Mouse (Mus musculus): ENCODE data around the gene Odaph. TPM values are rescaled to one million over a fixed set of nuclear protein-coding genes. Genes with fewer than 3 reads are reported as not detected.
A peak's percentile ranks its signal among the peaks of the same experiment; 100 is the strongest.

Gene Odaph
- total RNA-seq, 1 experiment from 2014 or later: 0.67 TPM

DNA sequence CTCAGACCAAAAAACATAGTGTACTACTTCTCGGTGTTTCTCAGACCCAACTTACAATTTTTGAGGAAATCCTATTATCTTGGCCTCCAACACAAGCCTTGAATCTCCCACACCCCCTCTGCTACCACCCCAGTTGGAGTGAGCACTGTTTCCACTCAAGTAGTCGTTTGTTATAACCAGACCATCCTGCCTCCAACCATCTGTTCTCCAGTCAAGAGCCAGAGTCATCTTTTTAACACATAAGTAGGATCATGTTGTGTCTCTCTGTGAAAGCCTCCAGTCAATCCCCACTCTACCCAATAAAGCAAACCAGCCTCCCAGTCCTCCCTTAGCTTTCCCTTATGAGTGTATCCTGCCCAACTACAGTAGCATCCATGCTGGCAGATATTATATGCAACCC is 3.8 kb upstream of the Odaph start:
- ATAC-seq (replicated peaks; ENCODE audit: insufficient number of reproducible peaks, low FRiP score, low TSS enrichment, poor library complexity, severe bottlenecking): no peak

GRCm38 (mm10) chr5:91985721-91986120 is 1.6 kb upstream of the Odaph start:
- peak; percentile 56; the same call in 1 of the 2 replicates for ATAC-seq (replicated peaks; ENCODE audit: insufficient number of reproducible peaks, low FRiP score, low TSS enrichment, poor library complexity, severe bottlenecking)

DNA sequence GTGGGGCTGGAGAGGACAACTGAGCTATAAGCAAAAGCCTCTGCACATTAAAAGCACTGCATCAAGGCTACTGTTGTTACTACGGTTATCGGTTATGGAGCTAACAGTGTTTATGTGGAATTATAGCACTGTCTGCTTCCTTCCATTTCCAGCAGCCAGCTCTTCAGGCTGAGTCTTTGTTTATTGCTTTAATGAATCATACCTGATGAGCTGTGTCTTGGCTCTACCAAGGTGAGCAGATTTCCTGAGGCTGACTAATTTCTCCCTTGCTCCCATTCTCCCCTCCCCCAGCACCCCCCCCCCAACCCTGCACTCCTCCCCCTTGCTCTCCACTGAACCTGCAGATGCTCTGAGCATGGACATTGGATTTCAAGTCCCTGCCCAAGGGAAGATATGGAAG is 524 bp downstream of the Odaph start:
- ATAC-seq (replicated peaks; ENCODE audit: insufficient number of reproducible peaks, low FRiP score, low TSS enrichment, poor library complexity, severe bottlenecking): no peak

DNA sequence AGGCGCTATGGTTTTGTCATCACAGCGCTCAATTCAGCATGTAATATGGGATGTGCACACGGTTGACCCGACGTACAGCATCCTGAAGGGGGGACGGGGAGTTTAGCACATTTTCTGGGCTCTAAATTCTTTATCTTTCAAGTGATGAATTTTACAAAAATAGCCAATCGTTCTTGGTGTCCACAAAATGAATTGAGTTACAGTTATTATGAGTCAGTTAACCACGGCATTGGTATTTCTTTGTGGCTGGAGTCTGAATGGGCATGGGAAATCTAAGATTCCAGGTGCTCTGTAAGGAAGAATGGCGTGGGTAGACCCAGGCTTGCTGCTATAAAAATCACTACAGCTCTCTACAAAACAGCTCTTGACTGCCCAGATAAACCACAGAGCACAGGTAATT is 2.0 kb downstream of the Odaph start:
- no peak for ATAC-seq (replicated peaks; ENCODE audit: insufficient number of reproducible peaks, low FRiP score, low TSS enrichment, poor library complexity, severe bottlenecking)

GRCm38 (mm10) chr5:91991191-91991937 is 4.1 kb downstream of the Odaph start:
- ATAC-seq (replicated peaks; ENCODE audit: insufficient number of reproducible peaks, low FRiP score, low TSS enrichment, poor library complexity, severe bottlenecking): no peak

- no peak for ATAC-seq (replicated peaks; ENCODE audit: insufficient number of reproducible peaks, low FRiP score, low TSS enrichment, poor library complexity, severe bottlenecking)
Measured at GRCm38 (mm10) chr5:91993061-91993460, 5.8 kb downstream of the Odaph start.

DNA sequence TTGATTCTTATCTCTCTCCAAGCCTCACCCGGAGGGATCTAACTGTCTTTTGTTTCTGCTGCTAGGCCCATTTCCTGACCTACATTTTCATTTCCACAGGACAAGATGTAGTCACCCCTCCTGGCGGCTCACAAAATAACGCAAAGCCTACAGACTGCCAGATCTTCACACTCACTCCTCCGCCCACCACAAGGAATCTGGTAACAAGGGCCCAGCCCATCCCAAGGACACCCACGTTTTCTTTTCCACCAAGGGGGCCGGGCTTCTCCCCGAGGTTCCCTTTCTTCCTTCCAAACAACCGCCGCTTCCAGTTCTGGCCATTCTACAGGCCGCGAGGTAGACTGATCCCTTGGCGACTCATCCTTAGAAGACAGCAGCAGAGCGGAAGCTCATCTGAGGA is 7.3 kb downstream of the Odaph start:
- no peak for ATAC-seq (replicated peaks; ENCODE audit: insufficient number of reproducible peaks, low FRiP score, low TSS enrichment, poor library complexity, severe bottlenecking)

GRCm38 (mm10) chr5:92000770-92001169 is 13.5 kb downstream of the Odaph start:
- ATAC-seq (replicated peaks; ENCODE audit: insufficient number of reproducible peaks, low FRiP score, low TSS enrichment, poor library complexity, severe bottlenecking): peak; percentile 95

GRCm38 (mm10) chr5:92003011-92003410 is 15.7 kb downstream of the Odaph start:
- peak; percentile 28; the same call in 1 of the 2 replicates for ATAC-seq (replicated peaks; ENCODE audit: insufficient number of reproducible peaks, low FRiP score, low TSS enrichment, poor library complexity, severe bottlenecking)

- no peak for ATAC-seq (replicated peaks; ENCODE audit: insufficient number of reproducible peaks, low FRiP score, low TSS enrichment, poor library complexity, severe bottlenecking)
Measured at GRCm38 (mm10) chr5:92009827-92010226, 22.6 kb downstream of the Odaph start.

DNA sequence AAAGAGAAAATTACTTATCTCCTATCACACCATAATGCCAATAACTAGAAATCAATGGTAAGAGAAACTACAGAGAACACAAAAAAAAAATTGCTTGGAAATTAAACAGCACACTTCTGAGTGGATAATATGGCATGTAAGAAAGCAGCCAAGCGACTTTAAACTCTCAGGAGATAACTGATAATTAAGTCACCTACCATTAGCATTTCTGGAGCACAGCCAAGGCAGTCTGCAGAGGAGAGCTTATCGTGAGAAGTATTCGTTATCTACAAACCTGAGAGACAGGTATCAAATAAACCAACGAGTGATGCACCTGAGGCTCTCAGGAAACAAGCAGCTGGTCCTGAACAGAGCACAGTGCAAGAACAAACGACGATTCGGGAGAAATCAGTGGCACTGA is 24.5 kb downstream of the Odaph start:
- no peak for ATAC-seq (replicated peaks; ENCODE audit: insufficient number of reproducible peaks, low FRiP score, low TSS enrichment, poor library complexity, severe bottlenecking)

DNA sequence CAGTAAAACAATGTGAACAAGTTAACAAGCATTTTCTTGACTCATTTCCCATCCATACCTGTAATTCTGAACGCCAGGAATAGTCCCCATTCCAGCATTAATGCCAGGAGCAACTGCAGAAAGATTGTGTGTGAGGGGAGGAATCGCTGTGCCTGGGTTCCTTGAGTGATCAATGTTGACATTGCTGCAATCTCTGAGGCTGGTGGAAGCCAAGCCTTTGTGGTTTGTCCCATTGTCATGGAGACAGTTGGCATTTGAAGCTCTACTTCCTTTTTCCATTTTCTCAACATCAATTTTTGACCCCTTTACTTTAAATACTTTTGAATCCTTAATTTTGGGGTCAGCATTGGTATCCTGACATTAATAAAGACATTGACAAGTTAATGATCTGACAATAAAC is 32.7 kb downstream of the Odaph start:
- no peak for ATAC-seq (replicated peaks; ENCODE audit: insufficient number of reproducible peaks, low FRiP score, low TSS enrichment, poor library complexity, severe bottlenecking)

DNA sequence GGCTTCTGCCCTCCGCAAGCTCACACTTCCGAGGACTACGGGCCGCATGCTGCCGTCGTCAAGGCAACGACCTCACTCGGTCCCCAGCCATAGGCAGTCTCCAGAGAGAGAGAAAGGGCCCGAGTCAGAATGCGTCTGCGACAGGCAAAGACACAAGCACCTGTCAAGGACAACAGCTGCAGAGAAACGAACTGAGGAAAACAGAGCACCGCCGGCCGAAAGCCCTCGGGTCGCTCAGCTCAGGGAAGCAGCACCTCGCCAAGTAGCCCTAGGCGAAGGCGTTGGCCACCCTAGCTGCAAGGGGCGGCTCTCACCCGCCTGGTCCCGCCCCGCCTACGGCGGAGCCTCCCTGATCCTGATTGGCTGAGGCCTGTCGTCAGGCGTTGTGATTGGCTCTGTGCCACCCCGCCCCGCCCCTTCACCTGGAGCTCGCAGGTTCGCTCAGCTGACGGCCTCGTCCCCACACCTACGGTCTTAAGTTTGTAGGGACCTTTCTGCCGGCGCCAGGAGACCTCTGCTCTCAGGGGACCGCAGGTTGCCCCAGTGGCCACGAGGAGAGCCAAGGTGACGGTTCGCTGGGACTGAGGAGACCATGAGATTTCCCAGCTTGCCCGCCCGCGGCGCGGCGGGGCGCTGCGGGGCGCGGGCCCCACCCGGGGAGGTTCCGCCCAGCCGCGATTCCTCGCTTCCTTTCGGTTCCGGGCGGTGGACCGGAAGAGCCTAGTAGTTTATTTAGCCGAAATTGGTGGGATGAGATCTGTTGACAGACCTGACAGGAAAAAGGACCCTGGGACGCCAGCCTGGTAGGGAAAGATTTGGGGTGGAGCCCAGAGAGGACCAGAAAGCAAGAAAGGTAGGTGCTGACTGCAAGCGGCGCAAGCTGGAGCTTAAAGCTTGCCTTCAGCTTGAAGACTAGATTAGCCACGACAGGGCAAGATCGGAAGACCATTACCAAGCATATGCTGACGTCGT is 55.4 kb downstream of the Odaph start:
- peak; percentile 97 for ATAC-seq (replicated peaks; ENCODE audit: insufficient number of reproducible peaks, low FRiP score, low TSS enrichment, poor library complexity, severe bottlenecking)

DNA sequence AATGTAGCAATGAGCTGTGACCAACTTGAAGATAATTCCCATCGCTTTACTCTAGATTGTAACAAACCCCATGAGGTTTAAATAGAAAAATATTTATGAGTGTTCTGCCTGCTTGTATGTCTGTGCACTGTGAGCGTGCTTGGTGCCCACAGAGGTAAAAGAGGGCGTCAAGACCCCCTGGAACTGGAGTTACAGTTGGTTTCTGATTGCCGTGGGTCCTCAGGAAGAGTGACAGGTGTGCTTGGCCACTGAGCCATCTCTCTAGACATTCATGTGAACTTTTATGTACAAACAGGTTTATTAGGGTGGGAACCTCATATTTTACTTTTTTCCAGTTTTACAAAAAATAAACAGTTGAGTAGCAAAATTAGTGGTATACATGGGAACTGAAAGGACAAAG is 56.5 kb downstream of the Odaph start, which contains the start of gene Cdkl2:
Gene Cdkl2 (minus strand): TSS at position 101 of the 400 bp plus-strand sequence.
- ATAC-seq (replicated peaks; ENCODE audit: insufficient number of reproducible peaks, low FRiP score, low TSS enrichment, poor library complexity, severe bottlenecking): no peak

Other genes starting within 250 kb of the Odaph start
- 68.7 to 110 TPM (median 81.9 TPM) in 3 replicates for gene Rchy1, start 24.4 kb upstream of the Odaph start, total RNA-seq (2017)
- gene Cdkl2, start 56.4 kb downstream of the Odaph start, total RNA-seq (2017): 0.48 to 1.3 TPM in 2 of 3 replicates, not detected in the other
- gene G3bp2, start 96.2 kb downstream of the Odaph start, total RNA-seq (2017): 133 to 155 TPM (median 141 TPM) in 3 replicates
- 16.5 to 45.5 TPM (median 28.5 TPM) in 3 replicates for gene Uso1, start 150.5 kb downstream of the Odaph start, total RNA-seq (2017)
- gene U90926, start 227.9 kb downstream of the Odaph start, total RNA-seq (2017): 6.3 TPM in 1 of 3 replicates, not detected in the others

Measured in monocyte, adult 5-6 weeks (primary cell).